Comparison of ENCODE assay signal across 1 mouse cellular context in the genomic region with DNA sequence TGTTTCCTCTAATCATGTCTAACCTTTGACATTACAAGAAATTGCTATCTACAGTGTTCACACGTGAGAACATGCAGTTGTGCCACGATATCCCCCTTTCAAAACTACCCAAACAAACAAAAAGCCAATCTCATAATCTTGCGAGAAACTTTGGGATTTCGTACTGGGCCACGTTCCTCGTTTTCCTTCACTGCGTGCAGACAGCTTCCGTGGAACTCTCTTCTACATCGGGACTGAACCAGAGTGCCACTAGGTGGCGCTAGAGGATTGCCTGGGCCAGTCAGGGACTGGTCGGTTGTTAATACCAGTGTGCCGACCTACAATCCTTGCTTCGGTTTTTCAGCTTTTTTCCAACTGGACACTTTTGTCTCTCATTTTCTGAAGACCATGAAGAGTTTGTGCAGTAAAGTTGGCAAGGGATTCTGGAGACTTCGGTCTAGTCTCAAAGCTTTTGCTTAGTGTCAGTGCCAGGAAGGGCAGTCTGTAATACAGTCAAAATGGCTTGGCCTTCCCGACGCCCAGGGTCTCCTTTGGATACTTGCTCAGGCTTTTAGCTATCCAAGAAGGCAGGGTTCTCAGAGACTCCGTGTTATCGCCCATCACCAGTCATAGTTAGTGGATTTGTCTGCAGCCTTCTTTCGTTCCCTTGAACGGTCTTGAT.
TF ChIP-seq lines count a peak whose summit lies in the region.

No protein-coding gene starts in this region.

TF ChIP-seq in CH12.LX, 34 proteins besides CTCF, POLR2A, EP300 and RAD21 (continued from another document):
- TF ChIP-seq MAZ (IDR thresholded peaks at IDR 0.05; ENCODE audit: low read depth, low read length) (no peak; the same call in 1 of the 2 replicates), POLR2AphosphoS2 (IDR thresholded peaks at IDR 0.05; ENCODE audit: low read depth, low read length) (no peak), ETS1 (conservative IDR thresholded peaks at IDR 0.05; ENCODE audit: low read depth, low read length) (no peak), TCF12 (IDR thresholded peaks at IDR 0.05; ENCODE audit: low read depth, low read length) (no peak; the same call in none of the 2 replicates), RCOR1 (conservative IDR thresholded peaks at IDR 0.05; ENCODE audit: low read depth, low read length) (0 out of 2 replicates have a peak, but pooled peaks have one; percentile 61), MYC (IDR thresholded peaks at IDR 0.05; ENCODE audit: low read depth, low read length) (peak; percentile 91), MAFK (IDR thresholded peaks at IDR 0.05; ENCODE audit: insufficient replicate concordance, low read length) (no peak), CHD2 (IDR thresholded peaks at IDR 0.05; ENCODE audit: low read length) (peak; percentile 79), ZMIZ1 (IDR thresholded peaks at IDR 0.05; ENCODE audit: low read depth, low read length) (no peak), BHLHE40 (IDR thresholded peaks at IDR 0.05; ENCODE audit: low read depth, low read length) (peak; percentile 72), ZC3H11A (IDR thresholded peaks at IDR 0.05; ENCODE audit: low read depth, low read length) (peak; percentile 99), SMC3 (IDR thresholded peaks at IDR 0.05; ENCODE audit: low read depth, low read length) (peak; percentile 100), SIN3A (IDR thresholded peaks at IDR 0.05; ENCODE audit: low read length) (peak; percentile 76), PAX5 (IDR thresholded peaks at IDR 0.05; ENCODE audit: low read length) (no peak), CHD1 (IDR thresholded peaks at IDR 0.05; ENCODE audit: low read depth, low read length) (no peak), E2F4 (IDR thresholded peaks at IDR 0.05; ENCODE audit: insufficient replicate concordance, low read depth, low read length) (no peak), NELFE (IDR thresholded peaks at IDR 0.05; ENCODE audit: low read depth, low read length) (peak; percentile 61)
